Mouse (Mus musculus): ENCODE measurements around the gene Cd80. TPM values are rescaled to one million over a fixed set of nuclear protein-coding genes. Genes with fewer than 3 reads are reported as not detected.

Gene Cd80
- total RNA-seq, 2 experiments from 2014 or later = 0.19 TPM; not detected in 1

GRCm38 (mm10) chr16:38521211-38521987, 66.0 kb downstream of the Cd80 start:
- no peak for DNase-seq (ENCODE audit: low spot score)

GRCm38 (mm10) chr16:38522129-38523084, 67.0 kb downstream of the Cd80 start, which contains the start of gene Timmdc1:
Timmdc1 (minus strand) TSS chr16:38522663.
- peak; percentile 95 for DNase-seq (ENCODE audit: low spot score)

- no peak for DNase-seq (ENCODE audit: low spot score)
Observed at GRCm38 (mm10) chr16:38526264-38526663, 70.9 kb downstream of the Cd80 start.

GRCm38 (mm10) chr16:38536544-38537146, 81.3 kb downstream of the Cd80 start:
- peak; percentile 70 for DNase-seq (ENCODE audit: low spot score)

- DNase-seq (ENCODE audit: low spot score) = no peak
Observed at GRCm38 (mm10) chr16:38538716-38539380, 83.5 kb downstream of the Cd80 start.

Other genes starting within 250 kb of the Cd80 start
- under 1 TPM in 1 of 2 experiments, not detected in 1; 0.09 TPM for gene Nr1i2, start 160.7 kb upstream of the Cd80 start, total RNA-seq (2021)
- not detected for gene Maats1, start 113.4 kb upstream of the Cd80 start, total RNA-seq (2021)
- 100 to 1,000 TPM; 176 to 177 TPM for gene Cox17, start 108.6 kb upstream of the Cd80 start, total RNA-seq (2021)
- gene Gm21987, start 108.5 kb upstream of the Cd80 start, total RNA-seq (2021) = not detected
- gene Popdc2, start 93.4 kb upstream of the Cd80 start, total RNA-seq (2021) = 10 to 100 TPM; 51.5 to 55.8 TPM
- 1 to 10 TPM; 3.3 to 6.8 TPM for gene Pla1a, start 22.4 kb upstream of the Cd80 start, total RNA-seq (2021)
- 10 to 100 TPM; 16.4 to 18.1 TPM for gene Adprh, start 2.9 kb upstream of the Cd80 start, total RNA-seq (2021)
- gene Timmdc1, start 67.1 kb downstream of the Cd80 start, total RNA-seq (2021) = 10 to 100 TPM; 45.9 to 46.2 TPM
- 1 to 10 TPM; 7.5 to 9.4 TPM for gene Poglut1, start 94.7 kb downstream of the Cd80 start, total RNA-seq (2021)
- 10 to 100 TPM; 13.4 to 16.7 TPM for gene Tmem39a, start 103.1 kb downstream of the Cd80 start, total RNA-seq (2021)